Mouse (Mus musculus): ENCODE results near the gene Tpgs1.

Gene Tpgs1

DNA sequence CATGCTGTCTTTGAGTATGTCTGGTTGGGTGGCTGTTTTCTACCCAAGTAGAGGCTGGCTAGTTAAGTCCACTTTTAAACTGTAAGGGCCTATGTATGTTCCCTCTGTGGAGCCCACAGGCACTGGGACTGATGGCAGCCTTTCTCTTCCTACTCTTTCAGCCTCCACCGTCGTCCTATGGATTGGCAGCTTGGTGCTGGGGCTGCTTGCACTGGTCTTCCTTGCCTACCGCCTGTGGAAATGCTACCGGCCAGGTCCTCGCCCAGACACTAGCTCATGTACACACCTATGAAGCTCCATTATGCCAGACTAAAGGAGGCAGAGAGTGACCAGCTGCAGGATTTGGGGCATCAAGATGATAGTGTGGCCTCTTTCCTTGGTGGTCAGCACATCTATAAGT, 1.1 kb upstream of the Tpgs1 start:
- DNase-seq (ENCODE audit: low spot score in 2 of 2) = no peak

DNA sequence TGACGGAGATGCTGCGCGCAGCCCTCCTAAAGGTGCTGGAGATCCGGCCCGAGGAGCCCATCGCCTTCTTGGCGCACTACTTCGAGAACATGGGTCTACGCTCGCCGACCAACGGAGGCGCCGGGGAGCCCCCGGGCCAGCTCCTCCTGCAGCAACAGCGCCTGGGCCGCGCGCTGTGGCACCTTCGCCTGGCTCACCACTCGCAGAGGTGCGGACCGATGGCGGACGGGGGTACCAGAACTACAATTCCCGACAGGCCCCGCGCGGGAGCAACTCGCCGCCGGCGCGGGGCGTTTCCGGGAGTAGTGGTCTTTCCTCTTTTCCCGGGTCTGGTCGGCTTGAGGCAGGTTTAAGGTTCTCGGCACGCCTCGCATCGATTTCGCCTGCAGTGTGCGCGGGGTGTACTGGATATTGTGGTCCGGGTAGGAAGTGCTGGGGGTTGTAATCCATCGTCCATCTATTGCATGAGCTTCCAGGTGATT, 448 bp downstream of the Tpgs1 start:
- peak; percentile 80 to 84 for DNase-seq (ENCODE audit: low spot score in 2 of 2)

DNA sequence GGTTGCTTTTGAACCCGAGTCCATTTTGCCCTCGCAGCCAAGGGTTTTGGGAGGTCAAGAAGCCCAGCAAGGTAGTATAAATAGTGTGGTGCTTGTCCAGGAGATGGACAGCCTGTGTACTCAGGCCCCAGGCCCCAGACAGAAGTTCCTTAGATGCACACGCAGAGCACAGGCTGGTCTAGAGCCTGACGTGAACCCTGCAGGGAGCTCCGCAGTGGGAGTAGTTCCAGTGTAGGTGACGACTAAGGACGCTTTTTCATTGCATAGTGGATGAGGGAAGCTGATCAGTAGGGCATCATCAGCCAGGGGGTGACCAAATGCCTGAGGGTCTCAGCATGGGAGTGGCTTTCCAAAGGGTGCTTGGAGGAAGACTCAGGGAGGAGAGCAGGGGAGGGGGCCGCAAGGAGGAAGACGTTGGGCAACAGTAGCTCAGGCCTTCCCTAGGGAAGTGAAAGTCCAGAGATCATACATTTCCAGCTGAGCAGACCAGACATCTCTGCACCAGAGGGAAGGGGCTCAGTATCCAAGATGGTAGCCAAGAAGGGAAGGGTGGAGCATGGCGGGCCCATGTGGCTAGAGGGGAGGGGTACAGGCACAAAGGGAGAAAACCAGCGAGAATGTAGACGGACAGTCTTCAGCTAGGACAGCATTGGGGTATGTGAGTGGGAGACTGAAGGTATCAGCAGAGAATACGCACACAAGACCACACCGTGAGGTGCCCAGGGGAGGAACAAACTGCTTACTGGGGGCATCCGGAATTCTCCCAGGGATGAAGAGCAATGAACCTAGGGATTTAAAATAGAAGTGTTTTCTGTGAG, 1.1 kb downstream of the Tpgs1 start:
- no peak for DNase-seq (ENCODE audit: low spot score in 2 of 2)

DNA sequence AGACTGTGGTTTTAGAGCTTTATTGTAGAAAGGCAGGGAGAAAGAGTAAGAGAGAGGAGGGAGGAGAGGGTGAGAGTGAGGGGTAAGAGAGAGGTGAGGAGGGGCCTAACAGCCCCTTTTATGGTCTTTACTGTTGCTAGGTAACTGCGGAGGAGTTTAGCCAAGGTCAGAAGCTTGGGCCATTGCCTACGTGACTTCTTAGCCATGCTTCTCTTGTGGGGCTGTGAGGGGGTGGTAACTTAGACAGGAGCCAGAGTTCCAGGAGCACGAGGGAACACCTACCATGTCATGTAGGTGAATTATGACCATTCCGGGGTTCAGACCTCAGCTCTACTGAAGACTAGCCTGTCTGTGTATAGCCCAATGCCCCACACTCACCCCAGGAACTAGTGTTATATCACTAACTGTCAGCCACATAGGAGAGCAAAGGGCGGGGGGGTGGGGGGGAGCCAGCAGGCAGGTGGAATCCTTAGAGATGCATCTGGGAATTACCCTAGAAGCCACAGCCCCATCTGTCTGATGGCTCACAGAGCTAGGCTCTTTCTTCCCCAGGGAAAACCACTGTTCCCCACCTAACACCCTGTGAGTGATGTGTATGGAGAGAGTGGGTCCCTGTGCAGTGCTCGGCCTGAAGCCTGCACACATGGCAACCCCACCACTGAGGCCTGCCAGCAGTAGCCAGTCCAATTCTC, 2.4 kb downstream of the Tpgs1 start:
- DNase-seq (ENCODE audit: low spot score in 2 of 2) = no peak

DNA sequence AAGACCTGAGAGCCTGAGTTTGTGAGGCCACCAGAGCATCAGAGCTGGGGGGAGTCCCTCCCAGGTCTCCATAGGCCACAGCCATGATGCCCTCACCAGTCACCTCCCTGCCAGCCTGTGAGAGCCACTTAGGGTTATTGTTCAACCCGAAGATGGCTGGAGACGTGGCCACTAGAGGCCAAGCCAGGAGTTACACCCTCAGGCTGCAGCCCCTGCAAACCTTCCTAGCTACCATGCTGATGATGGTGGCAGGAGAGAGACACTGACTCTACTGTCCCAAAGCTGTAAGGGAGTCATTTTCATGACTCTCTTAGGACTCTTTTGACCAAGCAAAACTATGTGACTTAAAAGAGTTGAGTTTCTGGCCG, 2.9 kb downstream of the Tpgs1 start:
- DNase-seq (ENCODE audit: low spot score in 2 of 2) = no peak

DNA sequence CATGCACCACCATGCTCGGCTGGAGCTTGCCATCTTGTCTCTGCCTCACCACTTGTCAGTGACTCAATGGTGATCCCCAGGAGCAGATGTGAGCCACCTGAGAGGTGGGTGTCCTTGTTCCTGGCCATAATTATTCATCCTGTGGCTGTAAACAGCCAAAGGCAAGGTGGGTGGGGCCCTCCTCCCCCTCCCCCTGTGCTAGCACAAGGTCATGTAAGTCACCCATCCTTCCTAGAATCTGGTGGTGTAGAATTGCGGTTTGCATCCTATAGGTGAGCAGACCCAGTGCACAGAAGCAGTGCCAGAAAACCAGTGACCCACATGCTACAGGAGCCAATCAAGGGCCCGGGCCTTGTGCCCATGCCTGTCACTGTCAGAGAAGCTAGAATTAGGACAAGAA, 3.9 kb downstream of the Tpgs1 start:
- no peak for DNase-seq (ENCODE audit: low spot score in 2 of 2)

DNA sequence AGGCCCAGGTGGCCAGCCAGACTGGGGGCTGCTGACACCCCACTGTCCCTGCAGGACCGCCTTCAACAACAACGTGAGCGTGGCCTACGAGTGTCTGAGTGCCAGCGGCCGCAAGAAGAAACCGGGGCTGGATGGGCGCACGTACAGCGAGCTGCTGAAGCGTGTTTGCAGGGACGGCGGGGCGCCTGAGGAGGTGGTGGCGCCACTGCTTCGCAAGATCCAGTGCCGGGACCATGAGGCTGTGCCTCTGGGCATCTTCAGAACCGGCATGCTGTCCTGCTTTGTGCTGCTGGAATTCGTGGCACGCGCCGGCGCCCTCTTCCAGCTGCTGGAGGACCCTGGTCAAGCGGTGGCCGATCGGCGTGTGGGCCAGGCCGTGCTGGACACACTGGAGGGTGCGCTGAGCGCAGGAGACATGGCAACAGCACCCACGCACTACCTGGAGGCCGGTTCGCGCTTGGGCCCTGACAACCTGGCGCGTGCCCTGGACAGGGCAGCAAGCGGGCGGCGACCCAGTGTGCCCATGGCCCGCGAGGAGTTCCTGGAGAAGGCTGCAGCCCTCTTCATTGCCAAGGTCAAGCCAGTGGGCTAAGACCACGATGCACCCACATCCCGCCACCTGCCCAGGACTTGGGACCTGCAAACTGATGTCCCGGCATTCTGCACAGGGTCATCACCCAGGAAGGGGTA, 6.3 kb downstream of the Tpgs1 start:
- no peak for DNase-seq (ENCODE audit: low spot score in 2 of 2)

DNA sequence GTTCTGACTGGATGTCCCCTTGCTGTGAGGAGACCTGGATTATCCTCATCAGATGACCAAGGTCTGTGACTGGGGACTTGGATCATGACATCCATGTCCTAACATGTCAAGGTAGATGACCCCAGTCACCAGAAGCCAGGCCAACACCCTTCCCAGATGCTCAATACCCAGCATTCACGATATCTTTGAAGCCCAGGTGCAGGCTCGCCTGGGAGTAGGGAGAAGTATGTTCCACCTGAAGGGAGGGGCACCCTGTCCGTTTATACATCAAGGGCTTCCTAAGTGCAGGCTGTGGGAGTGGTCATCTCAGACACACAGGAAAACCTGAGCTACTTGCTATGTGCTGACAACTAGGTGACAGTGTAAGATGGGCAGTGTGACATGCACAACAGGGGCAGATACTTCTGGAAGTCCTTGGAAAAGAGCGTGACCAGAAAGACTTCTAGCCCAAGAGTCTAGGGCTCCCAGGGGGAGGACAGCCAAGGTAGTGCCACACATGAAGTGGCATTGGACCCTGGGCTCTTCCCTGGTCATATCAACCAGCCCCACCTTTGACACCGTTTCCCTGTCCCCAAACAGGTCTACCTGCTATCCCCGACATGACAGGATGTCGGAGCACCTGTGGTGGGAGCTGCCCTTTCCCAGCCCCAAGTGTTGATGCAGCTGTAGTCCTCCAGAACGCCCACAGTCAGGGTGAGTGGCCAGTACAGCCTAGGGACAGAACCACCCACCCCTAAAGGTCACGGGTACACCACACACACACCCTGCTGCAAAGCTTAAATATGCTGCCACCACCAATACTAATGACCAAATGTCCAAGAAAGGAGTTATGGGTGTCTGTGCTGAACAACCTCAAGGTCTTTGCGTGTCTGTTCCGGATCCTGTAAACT, 11.7 kb downstream of the Tpgs1 start:
- DNase-seq (ENCODE audit: low spot score in 2 of 2) = peak in 1 of 2 experiments; percentile 17

DNA sequence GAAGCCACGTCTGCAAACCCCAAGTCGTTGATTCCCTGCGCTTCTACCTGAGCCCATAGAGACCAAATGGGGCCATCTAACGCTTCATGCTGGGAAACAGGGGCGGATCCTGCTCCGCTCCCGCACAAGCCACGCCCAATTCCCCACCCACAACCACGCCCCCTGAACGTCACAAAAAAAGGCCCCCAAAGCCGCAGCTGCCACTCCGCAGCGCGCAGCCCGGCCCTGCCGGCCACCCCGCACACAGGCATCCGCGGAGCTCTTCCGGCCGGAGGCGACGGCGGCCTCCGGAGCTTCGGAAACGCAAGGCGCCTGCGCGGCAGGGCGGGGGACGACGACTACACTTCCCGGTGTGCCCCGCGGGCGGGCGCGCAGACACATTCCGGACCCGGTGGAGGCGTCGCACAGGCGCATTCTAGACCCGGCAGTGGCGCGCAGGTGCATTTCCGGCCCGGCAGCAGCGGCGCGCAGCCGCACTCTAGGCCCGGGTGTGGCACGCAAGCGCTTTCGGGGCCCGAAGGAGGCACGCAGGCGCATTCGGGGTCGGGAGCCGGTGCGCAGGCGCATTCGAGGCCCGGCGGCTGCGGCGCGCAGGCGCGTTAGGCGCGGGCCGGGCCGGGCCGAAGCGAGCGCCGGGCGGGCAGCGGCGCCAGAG, 12.5 kb downstream of the Tpgs1 start, which contains the start of gene Cdc34:
Gene Cdc34, plus strand, starts transcription at position 605 of the 655 bp plus-strand sequence.
- DNase-seq (ENCODE audit: low spot score in 2 of 2) = peak; percentile 99

DNA sequence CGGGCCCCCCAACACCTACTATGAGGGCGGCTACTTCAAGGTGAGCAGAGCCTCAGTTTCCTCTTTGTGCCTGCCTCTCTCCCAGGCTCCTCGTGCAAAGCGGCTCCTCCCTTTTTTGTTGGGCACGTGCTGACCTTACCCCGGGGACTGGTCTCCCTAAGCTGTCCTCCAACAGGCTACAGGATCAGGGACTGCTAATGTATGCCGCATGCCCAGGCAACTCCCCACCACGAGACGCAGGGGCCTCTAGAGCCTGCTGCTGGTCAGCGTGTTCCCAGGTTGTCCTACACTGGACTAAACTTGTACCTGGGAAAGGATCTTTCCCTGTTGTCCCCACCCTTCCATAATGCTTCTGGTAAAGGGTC, 13.4 kb downstream of the Tpgs1 start:
- DNase-seq (ENCODE audit: low spot score in 2 of 2) = no peak

DNA sequence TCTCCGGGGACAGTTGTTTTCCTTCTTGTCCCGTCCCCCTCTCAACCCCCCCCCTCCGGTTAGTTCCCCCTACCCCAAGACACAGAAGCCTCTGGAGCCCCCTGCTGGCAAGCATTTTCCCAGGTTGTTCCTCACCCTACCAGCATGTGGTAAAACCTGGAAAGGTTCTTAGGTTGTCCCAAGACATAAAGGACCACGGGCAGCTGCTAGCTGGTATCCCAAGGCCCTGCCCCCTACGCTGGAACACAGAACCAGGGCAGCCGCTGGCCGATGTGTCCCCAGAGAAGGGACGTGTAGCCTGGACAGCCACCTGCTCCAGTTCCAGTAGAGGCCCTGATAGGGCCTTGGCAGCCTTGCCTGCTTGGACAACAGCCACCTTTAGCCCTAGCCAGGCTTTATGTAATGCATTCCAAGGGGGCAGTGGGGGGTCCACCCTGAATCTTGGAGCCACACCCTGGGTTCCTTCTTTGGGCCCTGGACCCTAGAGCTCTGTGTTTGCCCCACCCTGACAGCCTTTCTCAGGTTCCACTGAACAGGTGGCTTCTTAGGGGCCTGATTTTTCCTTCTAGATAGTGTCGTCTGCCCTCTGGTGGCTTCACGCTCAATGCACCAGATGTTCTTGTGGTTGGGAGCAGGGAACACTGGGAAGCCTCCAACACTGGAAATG, 13.9 kb downstream of the Tpgs1 start:
- peak; percentile 52 to 58 for DNase-seq (ENCODE audit: low spot score in 2 of 2)

DNA sequence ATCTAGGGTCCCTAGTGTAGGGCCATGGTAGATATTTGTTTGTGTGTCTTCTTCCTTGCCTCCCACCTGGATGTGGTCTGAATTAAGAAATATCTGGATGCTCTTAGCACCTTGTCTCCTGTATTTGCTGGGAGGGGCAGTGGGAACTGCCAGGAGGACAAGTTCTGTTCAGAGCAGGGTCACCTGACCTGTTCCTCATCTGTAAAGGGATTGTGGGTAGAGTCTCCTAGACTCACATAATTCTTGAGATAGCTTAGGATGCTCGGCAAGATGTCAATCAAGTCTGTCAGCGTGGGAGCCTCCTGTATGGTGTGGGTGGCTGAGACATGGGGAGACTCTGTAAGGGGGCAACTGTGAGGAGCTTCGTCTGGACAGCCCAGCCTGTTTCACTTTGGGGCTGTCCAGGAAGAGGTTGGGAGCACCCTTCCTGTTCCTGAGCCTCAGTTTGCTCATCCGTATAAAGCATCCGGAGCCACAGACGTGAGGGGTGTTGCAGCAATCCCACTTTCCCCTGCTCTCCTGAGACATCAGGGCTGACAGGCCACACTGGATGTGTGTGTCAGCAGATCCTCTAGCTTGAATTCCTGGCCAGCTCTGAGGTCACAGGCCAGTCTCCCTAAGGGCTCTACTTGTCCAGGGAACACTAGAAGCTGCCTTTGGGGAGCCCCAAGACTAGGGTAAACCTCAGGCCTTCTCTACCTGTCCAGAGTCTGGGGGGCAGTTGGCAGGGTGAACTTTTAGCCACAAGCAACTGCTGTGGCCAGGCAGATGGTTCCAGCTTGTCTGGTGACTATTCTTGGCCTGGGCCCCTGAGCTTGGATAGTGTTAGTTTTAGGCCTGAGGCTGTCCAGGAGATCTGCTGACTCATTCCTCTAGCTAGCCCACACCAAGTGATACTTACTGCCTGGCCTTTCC, 14.8 kb downstream of the Tpgs1 start:
- no peak for DNase-seq (ENCODE audit: low spot score in 2 of 2)

DNA sequence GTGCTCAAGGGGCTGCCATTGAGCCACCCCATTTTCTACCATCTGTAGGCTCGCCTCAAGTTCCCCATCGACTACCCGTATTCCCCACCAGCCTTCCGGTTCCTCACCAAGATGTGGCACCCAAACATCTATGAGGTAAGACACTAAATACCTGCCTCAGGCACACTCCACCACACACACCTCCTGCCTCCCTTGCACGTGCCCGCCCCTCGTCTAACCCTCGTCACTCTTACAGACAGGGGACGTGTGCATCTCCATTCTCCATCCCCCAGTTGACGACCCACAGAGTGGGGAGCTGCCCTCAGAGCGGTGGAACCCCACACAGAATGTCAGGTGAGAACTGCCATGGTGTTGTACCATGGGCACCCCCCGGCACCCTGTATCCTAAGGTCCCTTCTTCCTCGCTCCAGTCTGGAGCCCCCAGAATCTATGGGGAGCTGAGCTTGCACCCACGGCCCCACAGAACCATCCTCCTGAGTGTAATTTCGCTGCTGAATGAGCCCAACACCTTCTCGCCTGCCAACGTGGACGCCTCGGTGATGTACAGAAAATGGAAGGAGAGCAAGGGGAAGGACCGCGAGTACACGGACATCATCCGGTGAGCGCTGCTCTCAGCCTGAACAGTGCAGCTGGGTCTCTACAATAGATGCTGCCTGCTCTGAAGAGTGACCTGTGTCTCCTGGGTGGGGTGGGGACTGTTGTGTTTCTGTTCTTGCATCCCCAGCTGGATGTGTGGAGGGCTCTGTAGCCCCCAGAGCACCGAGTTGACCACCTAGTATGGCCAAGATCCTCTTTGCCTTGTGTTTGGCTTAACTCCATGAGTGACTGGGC, 15.8 kb downstream of the Tpgs1 start:
- DNase-seq (ENCODE audit: low spot score in 2 of 2) = no peak

DNA sequence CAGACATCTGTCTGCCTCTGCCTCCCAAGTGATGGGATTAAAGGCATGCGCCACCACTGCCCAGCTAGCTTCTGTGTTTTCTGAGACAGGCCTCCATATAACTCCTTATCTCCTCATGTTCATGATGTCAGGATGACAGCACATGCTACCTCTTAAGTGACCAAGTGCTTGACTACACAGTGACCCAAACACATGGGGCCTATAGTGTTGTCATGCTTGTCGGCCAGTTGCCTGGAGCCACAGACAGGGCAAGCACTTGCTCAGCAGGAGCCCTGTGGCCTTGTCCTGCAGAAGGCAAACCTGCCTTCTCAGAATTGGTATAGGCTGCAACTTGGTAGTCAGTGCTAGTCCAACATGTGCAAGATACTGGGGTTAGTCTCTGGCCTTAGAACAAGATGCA, 17.1 kb downstream of the Tpgs1 start:
- no peak for DNase-seq (ENCODE audit: low spot score in 2 of 2)

DNA sequence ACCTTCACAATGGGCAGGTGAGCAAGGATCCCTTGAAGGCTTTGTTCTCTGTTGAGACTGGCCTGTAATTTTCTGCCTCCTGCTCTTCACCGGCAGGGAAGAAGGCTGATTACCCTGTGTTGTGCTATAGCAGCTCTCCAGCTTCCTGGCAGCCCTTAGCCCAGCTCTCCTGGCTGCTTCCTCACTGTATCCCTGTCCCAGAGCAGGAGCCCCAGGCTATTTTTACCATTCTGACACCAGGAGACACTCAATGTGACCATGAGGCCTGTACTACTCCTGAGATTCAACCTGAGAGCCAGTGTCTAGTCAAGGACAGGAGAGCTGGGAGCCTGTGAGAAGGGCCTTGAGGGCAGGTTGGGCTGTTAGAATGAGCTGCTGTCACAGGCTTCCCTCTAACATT, 17.5 kb downstream of the Tpgs1 start:
- DNase-seq (ENCODE audit: low spot score in 2 of 2) = no peak

DNA sequence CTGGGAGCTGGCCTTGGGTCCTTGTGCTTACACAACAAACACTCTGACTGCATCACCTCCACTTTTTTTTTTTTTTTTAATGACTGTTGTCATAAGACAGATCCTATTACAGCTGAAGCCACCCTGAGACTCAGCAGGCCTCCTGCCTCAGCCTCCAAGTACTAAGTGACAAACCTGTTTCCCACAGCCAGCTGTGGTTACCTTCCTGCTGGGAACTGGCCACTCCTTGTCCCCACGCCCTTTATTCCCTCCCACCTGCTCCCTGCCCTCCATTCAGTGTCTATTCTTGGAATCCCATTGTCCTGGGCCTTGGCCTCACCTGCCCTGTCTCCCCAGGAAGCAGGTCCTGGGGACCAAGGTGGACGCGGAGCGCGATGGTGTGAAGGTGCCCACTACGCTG, 18.3 kb downstream of the Tpgs1 start:
- no peak for DNase-seq (ENCODE audit: low spot score in 2 of 2)

DNA sequence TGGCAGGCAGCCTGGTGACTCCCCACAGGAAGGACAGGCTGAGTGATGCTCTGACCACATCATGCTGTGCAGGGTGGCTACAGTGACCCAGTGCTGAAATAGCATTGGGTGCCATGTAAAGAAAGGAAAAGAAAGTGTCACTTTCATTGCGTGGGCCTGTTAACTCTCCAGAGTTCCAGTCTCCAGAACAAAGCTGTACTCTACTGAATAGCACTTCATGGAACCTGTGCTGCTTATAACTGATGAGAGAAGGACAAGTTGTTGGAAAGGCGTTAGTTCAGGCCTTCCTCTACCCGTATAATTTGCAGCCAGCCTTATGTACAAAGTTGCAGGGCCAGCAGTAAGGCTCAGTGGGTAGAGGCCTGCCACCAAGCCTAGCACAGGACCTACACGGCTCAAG, 19.6 kb downstream of the Tpgs1 start, which contains the start of gene Gzmm:
Gene Gzmm, plus strand, starts transcription at position 301 of the 400 bp plus-strand sequence.
- no peak for DNase-seq (ENCODE audit: low spot score in 2 of 2)

DNA sequence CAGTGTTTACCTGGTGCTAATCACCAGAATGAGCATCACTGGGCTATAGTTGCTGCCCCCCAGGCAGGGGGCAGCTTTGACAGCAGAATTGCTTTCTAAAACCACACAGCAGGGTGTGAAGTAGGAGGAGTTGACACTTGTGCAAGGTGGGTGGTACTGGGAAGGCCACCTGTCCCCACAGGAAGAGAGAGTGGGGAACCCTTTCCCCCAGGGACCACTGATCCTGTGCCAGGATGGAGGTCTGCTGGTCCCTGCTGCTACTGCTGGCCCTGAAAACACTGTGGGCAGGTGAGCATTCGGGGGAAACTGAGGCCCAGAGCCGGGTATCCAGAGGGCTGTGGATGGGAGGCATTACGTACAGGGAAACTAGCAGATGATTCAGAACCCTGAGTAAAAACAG, 20.0 kb downstream of the Tpgs1 start:
- no peak for DNase-seq (ENCODE audit: low spot score in 2 of 2)
